Mouse (Mus musculus) liver, postnatal 0 days (tissue): ENCODE results near the gene Mgat4b. TPM values are rescaled to one million over a fixed set of nuclear protein-coding genes. Genes with fewer than 3 reads are reported as not detected.

Experiments
- ATAC-seq: fragments of 200-750 bp; cut with Nextera tagmentation; 2 replicates; pipeline ENCODE4 v1.8.0; 2017; ENCODE audit warnings: mild to moderate bottlenecking, moderate library complexity
- DNase-seq: peaks from one replicate; pipeline ENCODE4 v3.0.0-alpha.2; 2016
- H3K27ac ChIP-seq: fragments of 300-500 bp; sonication (generic); 2 replicates; pipeline ENCODE4 v1.5.1; 2014; ENCODE audit warnings: antibody characterized with exemption, moderate library complexity, mild to moderate bottlenecking, low read depth
- H3K27me3 ChIP-seq: fragments of 300-500 bp; sonication (generic); 2 replicates; pipeline ENCODE4 v1.6.1; 2014; ENCODE audit warnings: low read length, control low read depth, mixed read lengths; ENCODE audit not compliant: insufficient read depth
- H3K36me3 ChIP-seq: fragments of 300-500 bp; sonication (generic); replicated peaks from 2 replicates; pipeline ENCODE4 v1.6.1; 2014; ENCODE audit warnings: mild to moderate bottlenecking, control low read depth, low read length, moderate library complexity, mixed read lengths; ENCODE audit not compliant: insufficient read depth
- H3K4me1 ChIP-seq: fragments of 300-500 bp; sonication (generic); 2 replicates; pipeline ENCODE4 v1.6.1; 2014; ENCODE audit warnings: antibody characterized with exemption, mild to moderate bottlenecking, control low read depth; ENCODE audit not compliant: insufficient read depth
- H3K4me2 ChIP-seq: fragments of 300-500 bp; sonication (generic); 2 replicates; pipeline ENCODE4 v1.6.1; 2014; ENCODE audit warnings: low read depth, mild to moderate bottlenecking, low read length, moderate library complexity, mixed read lengths
- H3K4me3 ChIP-seq: fragments of 300-500 bp; sonication (generic); 2 replicates; pipeline ENCODE4 v1.5.1; 2014; ENCODE audit warnings: low read depth, low read length
- H3K9ac ChIP-seq: fragments of 300-500 bp; sonication (generic); replicated peaks from 2 replicates; pipeline ENCODE4 v1.6.1; 2014; ENCODE audit warnings: mild to moderate bottlenecking, moderate library complexity
- H3K9me3 ChIP-seq: fragments of 300-500 bp; sonication (generic); 2 replicates; pipeline ENCODE4 v1.6.1; 2016; ENCODE audit warnings: mild to moderate bottlenecking, control low read depth, low read length, mixed read lengths
- CTCF ChIP-seq: sonication (generic); IDR thresholded peaks from 2 replicates; pipeline ENCODE4 v1.5.1; 2016; ENCODE audit warnings: antibody characterized with exemption, low read depth
- EP300 ChIP-seq: IDR thresholded peaks from 2 replicates; pipeline ENCODE4 v1.6.1; 2016; ENCODE audit warnings: antibody characterized with exemption, low read depth, mild to moderate bottlenecking
- WGBS: fragments of 180-500 bp; shearing (Covaris S2); extraction: QIAGEN DNeasy Blood & Tissue Kit; methylation state at CpG from one replicate; pipeline ENCODE4 v1.1.7; 2014; ENCODE audit not compliant: insufficient replicate concordance; 5-methylcytosine and 5-hydroxymethylcytosine counted together
- polyA plus RNA-seq: library from polyadenylated mRNA; unstranded; fragments of >200 nt; fragmentation: Nextera tagmentation; extraction: Ambion mirVana; gene quantifications from 2 replicates; pipeline ENCODE4 v1.2.1, GENCODE M21; 2015

The Mgat4b gene
- polyA plus RNA-seq, 1 experiment from 2014 or later, result 17.2 TPM

DNA sequence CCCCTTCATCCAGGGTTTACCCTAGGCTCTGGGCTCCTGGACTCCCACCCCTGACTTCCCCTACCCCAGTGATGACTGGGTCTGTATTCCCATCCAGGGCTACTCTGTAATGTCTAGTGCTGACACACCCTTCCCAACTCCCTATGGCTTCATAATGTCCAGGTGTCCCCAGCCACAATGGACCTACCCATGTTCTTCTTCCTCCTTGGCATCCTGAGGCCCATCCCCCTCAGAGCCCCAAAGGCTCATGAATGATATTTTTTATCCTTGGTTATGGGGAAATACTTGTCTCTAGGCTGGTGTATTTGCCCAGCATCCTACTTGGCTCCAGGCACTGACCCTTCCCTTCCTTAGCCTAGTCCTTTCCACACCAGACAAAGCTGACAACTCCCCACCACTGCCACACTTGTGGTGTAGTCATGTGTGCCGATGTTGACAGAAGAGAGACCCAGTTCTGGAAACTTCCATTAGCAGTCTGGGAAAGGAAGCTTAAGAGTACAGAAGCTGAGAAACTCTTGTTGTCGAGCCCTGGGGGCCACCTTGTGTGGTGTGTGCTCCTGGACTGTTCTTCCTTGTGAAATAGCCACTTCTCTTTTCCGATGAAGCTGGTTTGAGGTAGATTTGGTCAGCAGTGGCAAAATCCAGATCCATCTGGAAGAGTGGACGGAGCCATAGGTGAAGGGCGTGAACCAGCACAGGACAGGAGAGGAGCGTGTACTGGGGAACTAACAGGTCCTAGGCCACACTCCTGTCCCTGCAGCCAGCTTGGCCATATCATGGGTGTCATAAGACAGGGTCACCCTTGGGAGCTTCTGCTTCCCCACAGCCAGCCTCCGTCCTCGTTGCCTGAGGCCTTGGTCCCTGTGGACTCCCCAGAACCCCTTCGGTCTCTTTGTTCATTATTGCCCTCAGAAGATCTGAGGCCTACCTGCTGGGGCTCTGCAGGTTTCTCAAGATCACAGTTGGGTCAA is 28.4 kb downstream of the Mgat4b start:
- Histone ChIP-seq H3K4me2 (no peak overlapping the region), H3K4me1 (peaks cover 27% of the 10 kb centered on the region), H3K4me3 (no peak overlapping the region), H3K36me3 (peaks cover 13% of the 10 kb centered on the region), H3K9me3 (no peaks in the 10 kb centered on the region), H3K9ac (no peak overlapping the region), H3K27me3 (no peaks in the 10 kb centered on the region), H3K27ac (no peak overlapping the region)
- DNase-seq (no peak), ATAC-seq (no peak)
- no peak for TF ChIP-seq CTCF
- TF ChIP-seq EP300, result no peak
- 69% methylated on average over 9 of the region's 9 CpGs for WGBS

DNA sequence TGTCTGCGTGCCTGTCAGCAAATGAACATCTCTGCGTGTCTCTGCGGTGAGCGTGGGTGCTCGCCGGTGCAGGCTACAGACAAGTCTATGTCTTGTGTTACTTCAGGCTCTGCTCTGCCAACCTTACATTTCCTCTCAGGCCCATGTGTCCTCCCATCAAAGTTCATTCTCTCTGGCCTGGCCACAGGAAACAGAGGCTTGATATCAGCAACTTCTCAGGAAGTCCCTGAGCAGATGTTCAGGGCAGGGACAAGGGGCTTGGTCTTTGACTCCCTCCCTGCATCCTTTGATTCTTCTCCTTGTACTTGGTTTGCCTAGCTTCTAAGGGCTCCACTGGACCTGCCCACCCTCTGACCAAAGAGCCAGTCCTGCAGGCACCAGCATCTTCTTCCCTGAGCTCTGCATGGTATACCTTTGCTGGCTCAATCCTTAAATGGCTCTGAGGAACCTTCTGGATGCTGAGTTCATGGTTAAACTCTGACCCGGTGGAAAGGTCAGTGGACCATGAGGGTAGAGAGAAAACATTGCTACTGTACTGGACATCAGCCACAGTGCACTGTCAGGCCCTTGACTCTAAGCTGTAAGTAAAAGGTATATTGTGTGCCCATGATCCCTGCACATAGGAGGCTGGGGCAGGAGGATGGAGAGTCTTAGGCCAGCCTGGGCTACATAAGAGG is 29.7 kb downstream of the Mgat4b start:
- ATAC-seq (no peak), DNase-seq (no peak)
- TF ChIP-seq EP300 (no peak; the same call in 1 of the 2 replicates), CTCF (no peak)
- H3K27ac ChIP-seq, result no peak overlapping the region
- peaks cover under 1% of the 10 kb centered on the region; the same call in 1 of the 2 replicates for H3K36me3 ChIP-seq
- H3K9ac ChIP-seq, result no peak overlapping the region
- H3K9me3 ChIP-seq, result no peaks in the 10 kb centered on the region
- H3K27me3 ChIP-seq, result no peaks in the 10 kb centered on the region
- H3K4me1 ChIP-seq, result peaks cover 27% of the 10 kb centered on the region
- no peak overlapping the region for H3K4me2 ChIP-seq
- H3K4me3 ChIP-seq, result no peak overlapping the region
- 30% methylated on average over 7 of the region's 7 CpGs for WGBS

DNA sequence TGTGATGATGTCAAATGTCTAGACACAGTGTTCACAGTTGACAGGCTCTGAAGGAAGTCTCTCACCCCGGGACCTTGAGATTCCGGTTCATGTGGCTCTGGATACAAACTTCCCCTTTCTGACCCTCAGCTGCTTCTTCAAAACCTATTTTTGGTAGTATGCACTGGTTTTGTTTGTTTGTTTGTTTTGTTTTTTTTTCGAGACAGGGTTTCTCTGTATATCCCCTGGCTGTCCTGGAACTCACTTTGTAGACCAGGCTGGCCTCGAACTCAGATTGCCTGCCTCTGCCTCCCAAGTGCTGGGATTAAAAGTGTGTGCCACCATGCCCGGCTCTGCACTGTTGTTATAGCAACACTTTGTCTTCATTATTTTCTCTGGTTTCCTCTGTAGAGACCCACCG is 33.2 kb downstream of the Mgat4b start:
- Histone ChIP-seq H3K4me3 (no peak overlapping the region), H3K4me2 (no peak overlapping the region), H3K27ac (no peak overlapping the region), H3K9me3 (no peaks in the 10 kb centered on the region), H3K27me3 (no peaks in the 10 kb centered on the region), H3K4me1 (0 out of 2 replicates have a peak, but pooled peaks cover 4% of the 10 kb centered on the region), H3K36me3 (no peaks in the 10 kb centered on the region), H3K9ac (no peak overlapping the region)
- no peak for ATAC-seq
- DNase-seq, result no peak
- 48% methylated on average over 6 of the region's 6 CpGs for WGBS
- TF ChIP-seq EP300 (no peak), CTCF (no peak)

DNA sequence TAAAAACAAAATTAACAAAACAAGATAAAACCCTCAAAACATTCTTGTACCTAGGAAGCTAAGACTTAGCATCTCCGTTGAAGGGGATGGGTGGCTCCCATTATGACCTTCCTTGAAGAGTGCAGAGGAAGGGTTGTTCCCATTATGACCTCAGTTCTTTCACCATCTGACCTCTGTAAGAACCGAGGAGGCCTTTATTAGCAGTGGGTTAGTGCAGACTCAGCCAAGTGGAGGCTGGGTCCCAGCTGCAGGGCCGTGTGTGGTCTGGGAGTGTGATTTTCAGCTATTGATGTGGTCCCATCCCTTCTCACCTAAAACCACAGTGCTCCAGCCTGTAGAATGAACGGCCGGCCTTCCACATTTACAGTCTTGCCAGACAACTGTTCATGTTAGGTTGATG is 34.6 kb downstream of the Mgat4b start:
- Histone ChIP-seq H3K36me3 (no peaks in the 10 kb centered on the region), H3K4me3 (no peak overlapping the region), H3K4me2 (no peak overlapping the region), H3K9ac (no peak overlapping the region), H3K9me3 (no peaks in the 10 kb centered on the region), H3K4me1 (0 out of 2 replicates have a peak, but pooled peaks cover 4% of the 10 kb centered on the region), H3K27me3 (no peaks in the 10 kb centered on the region), H3K27ac (no peak overlapping the region)
- no peak for DNase-seq
- no peak for ATAC-seq
- WGBS, result 71% methylated on average over 5 of the region's 5 CpGs
- TF ChIP-seq EP300 (no peak), CTCF (no peak)

DNA sequence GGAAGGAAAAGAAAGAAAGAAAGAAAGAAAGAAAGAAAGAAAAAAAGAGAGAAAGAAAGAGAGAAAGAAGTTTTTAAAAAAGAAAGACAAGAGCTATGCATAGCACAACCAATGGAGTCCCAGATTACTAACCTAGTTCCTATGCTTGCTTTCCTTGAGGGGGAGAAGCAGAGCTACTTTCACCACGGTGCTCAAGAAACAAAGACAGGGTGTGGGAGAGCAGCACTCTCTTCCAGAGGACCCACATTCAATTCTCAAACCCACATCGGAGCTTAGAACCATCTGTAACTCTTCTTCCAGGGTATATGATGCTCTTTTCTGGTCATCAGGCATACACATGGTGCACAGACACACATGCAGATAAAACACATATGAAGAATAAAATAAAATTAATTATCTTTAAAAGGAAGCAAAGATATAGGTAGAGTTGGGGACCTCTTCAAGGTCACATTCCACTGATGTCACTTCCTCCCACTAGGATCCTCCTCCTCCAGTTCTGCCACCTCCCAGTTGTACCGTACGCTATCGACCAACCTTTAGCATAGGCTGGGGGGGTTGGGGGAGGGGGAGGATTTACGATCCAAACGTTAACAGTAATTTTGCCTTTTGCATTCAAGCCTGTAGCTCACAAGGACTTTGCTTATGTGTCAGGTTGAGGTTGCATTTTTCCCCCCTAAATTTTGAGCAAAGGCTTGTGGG is 37.9 kb downstream of the Mgat4b start:
- Histone ChIP-seq H3K27me3 (no peaks in the 10 kb centered on the region), H3K4me2 (no peak overlapping the region), H3K4me3 (no peak overlapping the region), H3K36me3 (no peaks in the 10 kb centered on the region), H3K9me3 (no peaks in the 10 kb centered on the region), H3K27ac (no peak overlapping the region), H3K9ac (no peak overlapping the region), H3K4me1 (no peaks in the 10 kb centered on the region)
- no peak for TF ChIP-seq EP300
- no peak for ATAC-seq
- DNase-seq, result no peak
- WGBS, result 79% methylated on average over 7 of the region's 7 CpGs

DNA sequence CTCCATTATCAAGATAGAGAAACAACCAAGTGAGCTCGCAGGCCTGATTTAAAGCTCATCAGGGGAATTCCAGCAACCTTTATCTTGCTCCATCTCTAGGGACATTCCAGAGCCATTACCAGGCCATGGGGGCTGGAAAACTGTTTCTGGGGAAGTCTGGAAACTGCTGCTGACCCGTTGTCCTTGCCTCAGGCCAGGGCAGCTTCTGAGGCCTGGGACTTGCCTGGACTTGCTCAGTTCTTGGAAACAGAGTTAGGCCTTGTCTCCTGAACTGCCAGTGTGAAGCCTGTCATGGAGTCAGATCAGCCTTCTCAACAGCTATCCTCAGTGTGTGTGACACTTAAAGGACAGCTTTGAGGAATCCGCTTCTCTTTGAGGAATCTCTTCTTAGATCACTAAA is 41.5 kb downstream of the Mgat4b start:
- TF ChIP-seq EP300 (no peak), CTCF (no peak)
- H3K4me2 ChIP-seq, result no peak overlapping the region
- ATAC-seq (no peak), DNase-seq (no peak)
- 68% methylated on average over 3 of the region's 3 CpGs for WGBS
- H3K4me1 ChIP-seq, result no peaks in the 10 kb centered on the region
- H3K27me3 ChIP-seq, result no peaks in the 10 kb centered on the region
- peaks cover 14% of the 10 kb centered on the region for H3K36me3 ChIP-seq
- H3K9ac ChIP-seq, result no peak overlapping the region
- H3K4me3 ChIP-seq, result no peak overlapping the region
- no peaks in the 10 kb centered on the region for H3K9me3 ChIP-seq
- no peak overlapping the region for H3K27ac ChIP-seq
